Mouse (Mus musculus) CD8-positive naive resting alpha-beta T cell, adult 2 months (primary cell): ENCODE measurements around the gene Atp8b2.

Source experiments
- DNase-seq, 2 experiments: peaks; one replicate each; pipeline ENCODE4 v3.0.0; 2022; ENCODE audit warnings: low read depth in 2 of 2, low spot score in 2 of 2

Atp8b2 gene

GRCm38 (mm10) chr3:89960469-89960868 is 2.8 kb downstream of the Atp8b2 start:
- peak; percentile 72 to 77 for DNase-seq

GRCm38 (mm10) chr3:89959435-89959834 is 3.9 kb downstream of the Atp8b2 start:
- DNase-seq: no peak

DNA sequence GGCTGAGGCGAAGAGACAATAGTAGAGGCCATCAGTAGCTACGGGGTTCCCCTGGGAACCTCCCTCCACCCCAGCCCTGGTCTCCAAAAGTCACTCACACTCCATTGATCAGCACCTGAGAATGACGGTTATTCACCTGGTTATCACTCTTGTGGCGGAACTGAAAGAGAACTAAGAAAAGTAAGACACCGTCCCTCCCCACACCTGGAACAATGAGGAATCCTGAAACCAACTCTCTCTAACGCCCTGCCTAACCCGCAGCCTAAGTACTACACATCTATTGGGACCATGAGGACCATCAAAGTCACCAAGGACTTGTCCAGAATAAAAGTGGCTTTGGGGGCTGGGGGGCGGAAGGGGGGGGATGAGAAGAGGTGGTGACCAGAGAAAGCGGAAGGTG is 5.4 kb downstream of the Atp8b2 start:
- DNase-seq: no peak

DNA sequence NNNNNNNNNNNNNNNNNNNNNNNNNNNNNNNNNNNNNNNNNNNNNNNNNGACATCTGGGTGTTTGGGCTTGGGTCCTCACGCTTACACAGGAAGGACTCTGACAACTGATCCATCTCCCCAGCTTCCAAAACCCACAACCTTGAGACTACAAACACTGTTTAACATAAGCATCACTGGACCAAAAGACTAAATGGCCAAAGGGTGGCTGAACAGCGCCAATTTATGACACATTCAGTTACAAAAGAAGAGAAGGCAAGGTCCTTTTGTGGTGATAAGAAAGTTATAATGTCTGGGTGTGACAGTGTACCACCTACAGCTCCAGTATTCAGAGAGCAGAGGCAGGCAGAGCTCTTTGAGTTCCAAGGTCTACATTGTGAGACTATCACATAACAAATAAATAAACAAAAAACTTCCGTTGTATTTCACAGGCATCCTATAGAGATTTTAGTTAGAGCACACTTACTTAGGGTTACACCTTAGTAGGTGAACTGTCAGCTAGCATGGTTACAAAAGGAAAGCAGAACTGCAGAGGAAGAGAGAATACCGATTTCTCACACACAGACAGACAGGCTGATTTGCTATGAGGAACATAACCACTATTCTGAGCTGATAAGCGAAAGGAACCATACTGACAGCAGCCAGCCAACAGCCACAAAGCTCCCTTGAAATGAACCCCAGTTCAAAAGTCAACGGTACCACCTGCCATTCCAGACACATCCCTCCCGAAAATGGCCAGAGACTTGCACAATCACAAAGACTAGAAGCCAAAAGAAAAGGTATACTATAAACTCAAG is 6.9 kb downstream of the Atp8b2 start:
- no peak for DNase-seq

DNA sequence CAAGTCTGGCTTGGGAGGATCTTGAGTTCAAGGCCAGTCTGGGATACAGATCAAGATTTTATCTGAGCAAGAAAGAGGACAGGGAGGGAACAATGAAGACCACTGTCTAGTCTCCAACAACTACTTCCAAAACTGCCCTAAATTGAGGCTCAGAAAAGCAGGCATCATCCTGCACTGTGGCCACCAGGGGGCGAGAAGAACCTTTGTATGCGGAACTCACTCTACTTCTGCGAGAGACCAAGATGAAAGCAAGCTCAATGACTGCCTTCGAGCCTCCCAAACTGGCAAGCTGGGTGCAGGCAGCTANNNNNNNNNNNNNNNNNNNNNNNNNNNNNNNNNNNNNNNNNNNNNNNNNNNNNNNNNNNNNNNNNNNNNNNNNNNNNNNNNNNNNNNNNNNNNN is 9.9 kb downstream of the Atp8b2 start:
- DNase-seq: peak; percentile 78 to 81

- DNase-seq: no peak
These were observed 14.7 kb downstream of the Atp8b2 start for GRCm38 (mm10) chr3:89948655-89949054.

GRCm38 (mm10) chr3:89948021-89948420 is 15.3 kb downstream of the Atp8b2 start:
- no peak for DNase-seq

- DNase-seq: no peak
These were observed 18.3 kb downstream of the Atp8b2 start for GRCm38 (mm10) chr3:89945026-89945425.

GRCm38 (mm10) chr3:89942894-89943293 is 20.4 kb downstream of the Atp8b2 start:
- no peak for DNase-seq

GRCm38 (mm10) chr3:89936495-89936894 is 26.8 kb downstream of the Atp8b2 start:
- DNase-seq: no peak

DNA sequence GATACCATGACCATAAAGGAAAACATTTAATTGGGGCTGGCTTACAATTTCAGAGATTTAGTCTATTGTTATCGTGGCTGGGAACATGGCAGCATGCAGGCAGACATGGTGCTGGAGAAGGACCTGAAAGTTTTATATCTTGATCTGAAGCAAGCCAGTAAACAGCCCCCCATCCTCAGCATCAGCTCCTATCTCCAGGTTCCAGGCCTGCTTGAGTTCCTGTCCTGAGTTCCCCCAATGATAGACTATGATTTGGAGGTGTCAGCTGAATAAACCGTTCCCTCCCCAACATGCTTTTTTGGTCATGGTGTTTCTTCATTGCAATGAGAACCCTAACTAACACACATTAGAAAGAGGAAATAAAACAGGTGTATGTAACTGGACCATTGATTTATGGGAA is 30.4 kb downstream of the Atp8b2 start:
- DNase-seq: no peak

DNA sequence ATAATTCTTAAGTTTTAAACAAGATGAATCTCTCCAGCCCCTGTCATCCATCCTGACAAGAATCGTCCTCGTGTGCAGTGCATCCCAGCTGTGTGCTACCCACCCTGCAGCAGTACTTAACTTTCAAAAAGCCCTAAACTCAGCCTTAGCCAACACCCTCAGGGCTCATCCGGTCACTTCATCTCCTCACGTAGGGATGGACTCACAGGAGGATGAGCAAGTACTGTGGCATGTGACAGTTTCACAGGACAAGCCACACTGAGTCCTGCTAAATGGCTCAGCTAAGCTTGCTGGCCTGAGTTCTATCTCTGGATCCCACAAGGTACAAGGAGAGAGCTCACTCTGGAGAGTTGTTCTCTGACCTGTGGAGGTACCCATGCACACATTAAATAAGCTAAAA is 34.4 kb downstream of the Atp8b2 start:
- no peak for DNase-seq

DNA sequence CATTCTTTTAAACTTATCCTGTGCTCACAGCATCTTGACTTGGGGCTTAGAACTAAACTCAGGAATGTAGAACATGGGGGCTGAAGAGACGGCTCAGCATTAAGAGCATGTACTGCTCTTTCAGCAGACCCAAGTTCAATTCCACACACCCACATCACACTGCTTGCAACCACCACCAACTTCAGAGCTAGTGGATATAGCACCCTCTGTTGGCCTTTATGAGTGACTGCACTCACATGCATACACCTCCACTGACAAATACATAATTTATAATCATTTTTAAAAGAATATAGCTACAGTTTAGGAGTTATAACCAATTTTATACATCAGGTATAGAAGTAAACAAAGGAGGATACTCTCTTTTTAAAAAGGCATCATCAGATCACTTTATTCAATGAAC is 36.9 kb downstream of the Atp8b2 start:
- DNase-seq: no peak

DNA sequence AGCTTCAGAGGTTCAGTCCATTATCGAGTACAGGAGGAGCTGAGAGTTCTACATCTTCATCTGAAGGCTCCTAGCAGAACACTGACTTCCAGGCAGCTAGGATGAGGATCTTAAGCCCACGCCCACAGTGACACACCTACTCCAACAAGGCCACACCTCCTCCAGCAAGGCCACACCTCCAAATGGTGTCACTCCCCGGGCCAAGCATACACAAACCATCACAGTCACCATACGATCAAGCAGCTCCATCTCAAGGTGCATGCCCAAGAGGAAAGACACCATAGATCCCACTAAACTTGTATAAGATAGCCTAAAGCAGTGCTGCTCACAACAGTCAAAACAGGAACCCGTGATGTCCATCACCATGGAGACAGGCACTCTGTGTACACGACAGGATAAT is 42.6 kb downstream of the Atp8b2 start:
- no peak for DNase-seq

DNA sequence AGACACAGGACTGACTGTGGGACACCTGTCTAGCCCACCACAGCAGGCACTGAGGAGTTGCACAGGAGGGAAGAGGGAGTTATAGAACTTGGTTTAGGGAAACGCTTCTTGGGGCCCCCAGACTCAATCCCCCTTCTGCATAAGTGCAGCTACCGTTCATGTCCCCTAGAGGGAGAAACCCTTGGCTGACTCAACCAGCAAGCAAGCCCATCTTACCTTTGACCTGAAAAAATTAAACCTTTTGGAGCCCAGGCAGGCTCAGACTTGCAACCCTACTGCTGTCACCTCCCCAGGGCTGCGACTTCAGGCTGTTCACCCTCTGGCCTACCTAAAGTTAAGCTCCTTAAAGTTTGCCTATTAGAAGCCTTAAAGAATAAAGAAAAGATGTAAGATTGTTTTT is 45.9 kb downstream of the Atp8b2 start:
- DNase-seq: no peak

GRCm38 (mm10) chr3:89916622-89917021 is 46.7 kb downstream of the Atp8b2 start:
- DNase-seq: no peak

DNA sequence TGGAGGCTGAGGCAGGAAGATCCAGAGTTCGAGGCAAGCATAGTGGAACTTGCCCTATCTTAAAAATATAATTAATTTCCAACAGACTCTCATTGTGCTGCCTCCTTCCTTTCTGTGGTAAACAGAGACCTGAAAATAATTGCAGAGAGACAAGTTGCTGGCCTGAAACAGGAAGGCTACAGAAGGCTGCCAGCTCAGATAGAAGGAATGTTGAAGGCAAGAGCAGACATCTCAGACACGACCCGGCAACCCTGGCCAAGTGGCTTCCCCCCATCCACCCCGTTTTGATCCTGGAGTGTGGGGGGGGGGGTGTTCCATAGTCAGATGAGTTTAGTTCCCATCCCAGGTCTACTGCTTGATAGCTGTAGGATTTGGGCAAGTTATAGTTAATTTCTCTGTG is 48.6 kb downstream of the Atp8b2 start:
- no peak for DNase-seq

DNA sequence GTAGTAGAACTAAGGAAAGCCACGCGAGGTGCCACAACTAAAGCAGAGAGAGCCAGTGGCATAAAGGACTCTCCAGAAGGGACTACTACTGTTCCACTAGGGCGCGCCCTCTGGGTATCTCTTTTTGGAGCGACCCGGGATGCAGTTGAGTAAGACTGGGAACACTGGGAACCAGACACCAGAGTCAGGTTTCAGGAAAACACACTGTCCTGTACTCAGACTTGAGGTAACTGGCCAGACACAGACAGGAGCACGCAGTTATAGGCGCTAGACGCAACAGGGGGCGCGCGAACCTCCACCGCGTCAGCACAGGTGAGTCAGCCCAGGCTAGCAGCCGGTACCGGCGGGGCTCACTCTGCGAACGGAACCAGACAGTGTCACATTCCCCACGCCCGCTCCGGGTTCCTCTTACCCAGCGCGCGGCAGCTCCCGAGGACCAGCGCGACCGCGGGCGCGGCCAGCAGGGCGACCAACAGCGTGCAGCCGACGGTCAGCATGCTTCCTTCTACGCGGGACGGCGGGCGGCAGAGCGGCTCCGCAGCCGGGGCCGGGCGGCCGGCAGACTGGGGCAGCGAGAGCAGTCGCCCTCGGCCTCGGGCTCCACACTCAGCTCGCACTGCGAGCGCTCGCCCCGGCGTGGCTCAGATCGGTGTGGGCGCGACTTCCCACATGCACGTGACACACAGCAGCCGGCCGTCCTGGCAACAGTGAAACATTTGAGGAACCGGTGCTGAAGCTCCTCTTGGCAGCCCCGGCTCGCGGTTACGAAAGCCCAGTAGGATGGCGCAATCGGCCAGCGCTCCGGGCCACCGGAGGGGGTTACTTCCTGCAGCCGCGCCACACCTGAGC is 50.5 kb downstream of the Atp8b2 start, which contains the start of gene Il6ra:
TSS of gene Il6ra (minus strand) at position 654 of the 849 bp plus-strand sequence.
- DNase-seq: peak; percentile 62 to 64

GRCm38 (mm10) chr3:89912108-89912542 is 51.2 kb downstream of the Atp8b2 start:
- DNase-seq: no peak

GRCm38 (mm10) chr3:89911207-89911606 is 52.1 kb downstream of the Atp8b2 start:
- DNase-seq: peak in 1 of 2 experiments; percentile 14

DNA sequence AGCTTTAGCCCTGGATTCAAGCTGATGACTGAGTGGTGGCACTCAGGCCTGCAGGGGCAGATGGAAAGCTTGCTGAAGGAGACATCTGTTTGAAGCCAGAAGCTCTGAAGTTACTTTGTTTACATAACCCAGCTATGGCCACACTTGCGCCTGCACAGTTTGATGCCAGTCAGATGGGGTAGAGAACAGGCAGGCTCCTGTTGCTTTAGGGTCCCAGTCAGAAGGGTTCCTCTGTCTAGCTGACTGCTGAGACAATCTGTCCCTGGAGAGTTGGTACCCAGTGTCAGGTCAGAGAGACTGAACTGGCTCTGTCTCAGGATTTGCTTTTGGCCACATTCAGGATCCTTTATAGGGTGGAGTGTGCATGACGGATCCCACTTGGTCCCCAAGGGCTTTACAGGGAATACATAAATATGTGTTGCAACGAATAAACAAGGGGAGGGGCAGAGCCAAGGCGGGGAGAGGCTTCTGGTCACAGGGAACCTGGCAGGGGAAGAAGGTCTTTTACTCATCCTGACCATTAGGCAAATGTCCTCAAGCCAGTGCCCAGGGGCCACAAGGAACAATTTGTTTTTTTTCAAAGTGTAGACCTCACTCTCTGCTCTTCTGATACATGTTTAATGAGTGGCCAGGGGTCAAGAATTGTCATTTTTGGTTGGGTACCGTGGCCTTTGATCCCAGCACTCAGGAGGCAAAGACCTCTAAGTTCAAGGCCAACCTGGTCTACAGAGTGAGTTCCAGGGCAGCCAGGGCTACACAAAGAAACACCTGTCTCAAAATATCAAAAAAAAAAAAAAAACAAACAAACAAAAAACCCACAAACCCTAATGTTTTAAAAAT is 53.4 kb downstream of the Atp8b2 start:
- no peak for DNase-seq
